Mouse (Mus musculus) liver (tissue): Measurements from ENCODE around the gene Fam169b.

Experiments used
- DNase-seq: peaks from one replicate; pipeline ENCODE4 v3.0.0-alpha.2; 2020; ENCODE audit warnings: mixed read lengths

Gene Fam169b

DNA sequence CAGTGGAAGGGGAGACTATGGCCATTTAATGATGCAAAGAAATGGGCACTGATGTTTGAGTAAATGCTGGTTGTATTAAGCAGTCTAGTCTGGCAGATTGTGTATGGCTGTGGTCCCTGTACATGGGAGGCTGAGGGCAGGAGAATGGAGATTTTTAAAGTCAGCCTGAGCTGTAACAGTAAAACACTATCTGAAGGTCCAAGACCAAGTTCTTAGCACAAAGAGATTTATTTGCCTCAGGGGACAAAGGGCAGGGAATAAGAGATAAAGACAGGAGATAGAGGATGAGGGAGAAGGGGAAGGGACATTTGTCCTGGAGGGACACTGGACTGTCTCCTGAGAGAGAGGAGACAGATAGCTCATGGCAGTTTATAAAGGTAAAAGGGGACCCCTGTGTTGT is at the start of gene Fam169b:
Gene Fam169b, plus strand, starts transcription at position 325 of the 400 bp plus-strand sequence.
- no peak for DNase-seq

DNA sequence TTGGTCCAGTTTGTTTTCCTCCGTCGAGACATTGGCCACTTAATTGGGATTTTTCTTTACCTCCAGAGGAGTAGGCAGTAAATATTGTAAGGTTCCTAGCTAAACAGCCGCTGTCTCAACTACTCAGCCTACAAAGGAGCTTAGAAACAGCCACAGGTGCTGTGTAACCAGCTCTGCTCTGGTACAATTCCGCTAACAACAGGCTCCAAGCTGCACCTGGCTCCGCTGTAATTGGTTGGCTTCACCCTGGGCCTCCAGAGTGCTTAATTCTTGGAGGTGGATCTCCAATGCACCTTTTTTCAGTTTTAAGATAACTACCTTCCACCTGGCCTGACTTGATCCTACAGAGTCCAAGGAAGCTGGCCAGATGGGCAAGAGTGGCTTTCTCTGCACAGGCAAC is 49.6 kb upstream of the Fam169b start:
- DNase-seq: no peak

DNA sequence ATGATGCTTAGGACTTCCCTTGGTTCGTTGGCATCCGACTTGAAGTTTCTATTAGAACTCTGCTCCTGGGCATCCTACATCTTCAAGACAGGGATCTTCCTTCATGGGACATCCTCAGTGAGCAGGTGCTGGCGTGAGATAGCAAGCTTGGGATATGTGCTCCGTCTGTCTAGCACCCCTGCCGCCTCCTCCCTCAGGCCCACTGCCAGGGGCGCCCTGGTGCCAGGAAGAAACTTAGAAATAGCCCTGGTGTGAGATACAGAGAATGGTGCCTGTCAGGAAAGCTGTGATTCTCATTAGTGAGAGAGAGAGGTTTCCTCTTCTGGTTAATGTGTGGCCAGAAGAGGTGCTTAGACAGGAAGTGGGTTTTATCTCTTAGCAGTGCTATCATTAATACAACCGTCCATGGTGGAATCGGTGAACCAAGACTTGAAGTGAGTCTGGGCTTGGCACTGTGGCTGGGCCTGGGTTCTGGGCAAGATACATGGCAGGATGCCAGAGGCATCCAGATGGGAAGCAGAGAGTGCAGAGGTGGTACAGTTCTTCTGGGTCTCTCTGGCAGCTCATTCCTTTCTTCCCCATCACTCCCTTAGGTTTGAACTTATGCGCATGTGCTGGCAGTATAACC is 48.1 kb upstream of the Fam169b start:
- no peak for DNase-seq

DNA sequence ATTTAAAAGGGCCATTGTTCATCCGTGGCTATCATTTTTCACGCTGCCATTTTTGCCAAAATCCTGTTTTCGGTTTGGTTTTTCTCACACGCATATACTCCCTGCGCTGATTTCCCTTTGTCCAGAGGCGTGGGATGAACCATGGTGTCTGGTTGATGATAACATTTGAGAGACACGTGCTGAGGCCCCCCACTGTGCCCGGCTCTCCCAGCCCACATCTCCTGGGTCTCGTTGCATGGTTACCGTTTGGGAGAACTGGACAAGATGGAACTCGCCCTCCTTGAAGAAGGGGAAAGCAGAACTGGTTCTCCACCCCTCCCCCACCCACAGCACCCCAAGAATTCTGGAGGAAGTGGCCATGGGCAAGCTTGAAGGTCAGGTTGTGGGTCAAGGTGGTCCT is 46.6 kb upstream of the Fam169b start:
- no peak for DNase-seq

DNA sequence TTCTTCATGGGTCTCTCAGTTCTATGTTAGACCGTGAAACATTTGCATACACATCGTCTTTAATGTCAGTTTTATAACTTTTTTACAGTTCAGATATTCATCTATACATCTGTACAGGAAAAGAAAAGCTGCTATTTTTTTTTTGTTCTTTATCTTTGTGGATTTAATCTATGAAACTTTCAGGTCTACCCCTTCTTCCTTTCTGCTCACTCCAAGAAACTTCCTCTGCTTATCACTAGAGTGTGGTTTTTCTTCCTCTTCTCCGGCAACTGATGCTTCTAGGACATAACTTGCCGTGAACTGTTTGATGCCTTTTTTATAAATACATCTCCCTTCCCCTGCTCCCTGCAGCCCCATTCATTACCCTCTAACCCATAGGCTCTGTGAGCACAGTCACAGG is 46.0 kb upstream of the Fam169b start:
- no peak for DNase-seq

DNA sequence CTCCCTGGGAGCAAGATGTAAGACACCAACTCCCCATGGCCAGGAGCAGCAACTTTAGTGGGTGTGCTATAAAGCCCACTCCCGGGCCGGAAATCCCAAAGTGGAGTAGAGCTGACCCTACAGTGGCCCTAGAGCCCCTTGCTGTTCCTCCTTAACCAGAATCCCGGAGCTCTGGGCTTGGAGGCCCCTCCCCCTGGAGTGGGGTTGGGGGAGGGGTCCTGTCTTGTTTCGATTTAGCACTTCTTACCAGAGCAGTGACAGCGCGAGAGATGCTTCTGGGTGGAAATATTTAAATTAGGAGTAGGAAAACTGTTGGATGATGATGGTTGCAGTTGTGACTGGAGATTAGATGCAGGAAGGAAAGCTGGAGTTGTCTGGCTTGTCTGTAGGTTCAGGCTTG is 45.1 kb upstream of the Fam169b start:
- no peak for DNase-seq

DNA sequence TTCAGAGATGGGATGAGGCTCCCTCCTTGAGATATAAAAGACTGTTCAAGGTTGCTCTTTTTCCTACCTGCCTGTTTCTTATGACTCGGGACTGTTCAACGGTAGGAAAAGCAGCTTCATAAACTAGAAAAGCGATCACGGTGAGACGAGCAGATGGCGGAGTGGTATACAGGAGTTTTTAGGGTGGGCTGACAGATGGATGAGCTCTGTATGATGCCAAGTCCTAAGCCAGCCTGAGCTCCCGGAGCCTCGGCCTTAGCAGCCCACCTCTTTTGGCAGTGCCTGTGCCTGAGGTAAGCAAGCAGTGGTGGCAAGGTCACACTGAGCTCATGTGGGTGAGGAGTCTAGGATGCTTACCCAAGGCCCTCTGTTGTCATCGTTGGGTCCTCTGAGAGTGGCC is 42.8 kb upstream of the Fam169b start:
- no peak for DNase-seq

DNA sequence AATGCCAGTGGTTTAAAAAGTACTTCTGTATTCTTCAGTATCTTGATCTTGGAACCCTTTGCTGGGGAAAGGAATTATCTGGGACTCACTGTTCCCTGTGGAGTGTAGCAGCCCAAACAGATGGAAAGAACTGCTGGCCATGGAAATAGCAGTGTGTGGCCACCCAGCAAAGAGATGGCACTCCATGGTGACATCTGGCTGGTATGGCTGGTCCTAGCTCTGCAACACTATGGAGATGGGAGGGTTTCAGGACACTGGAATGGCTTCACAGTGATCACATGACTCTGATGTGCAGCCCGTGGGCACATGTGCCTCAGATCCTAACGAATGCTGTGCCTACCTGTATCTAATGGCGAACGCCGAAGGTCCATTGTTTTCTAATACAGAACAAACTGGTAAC is 41.1 kb upstream of the Fam169b start:
- no peak for DNase-seq

DNA sequence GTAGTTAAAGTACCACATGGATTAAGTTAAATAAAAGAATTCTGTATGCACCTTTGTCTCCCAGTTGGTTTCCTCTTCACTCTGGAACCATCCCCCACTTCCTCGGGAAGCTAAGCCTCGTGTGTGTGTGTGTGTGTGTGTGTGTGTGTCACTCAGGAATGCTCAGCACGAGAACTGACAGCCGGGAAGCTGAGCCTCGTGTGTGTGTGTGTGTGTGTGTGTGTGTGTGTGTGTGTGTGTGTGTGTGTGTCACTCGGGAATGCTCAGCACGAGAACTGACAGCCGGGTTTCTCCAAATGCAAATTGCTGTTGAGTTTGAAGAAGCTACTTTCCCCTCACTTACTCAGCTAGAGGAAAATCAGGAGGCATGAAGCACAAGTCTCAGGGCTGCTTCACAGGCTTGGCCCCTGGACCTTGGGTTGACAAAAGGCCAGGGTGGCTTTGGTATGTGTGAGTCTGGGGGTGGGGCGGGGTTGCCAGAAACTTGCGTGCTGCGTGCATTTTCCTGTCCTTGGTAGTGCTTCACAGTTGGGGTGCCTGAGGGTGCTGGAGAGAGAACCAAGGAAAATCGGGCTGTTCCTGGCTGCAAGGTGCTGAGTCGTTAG is 39.9 kb upstream of the Fam169b start:
- DNase-seq: peak; percentile 31

DNA sequence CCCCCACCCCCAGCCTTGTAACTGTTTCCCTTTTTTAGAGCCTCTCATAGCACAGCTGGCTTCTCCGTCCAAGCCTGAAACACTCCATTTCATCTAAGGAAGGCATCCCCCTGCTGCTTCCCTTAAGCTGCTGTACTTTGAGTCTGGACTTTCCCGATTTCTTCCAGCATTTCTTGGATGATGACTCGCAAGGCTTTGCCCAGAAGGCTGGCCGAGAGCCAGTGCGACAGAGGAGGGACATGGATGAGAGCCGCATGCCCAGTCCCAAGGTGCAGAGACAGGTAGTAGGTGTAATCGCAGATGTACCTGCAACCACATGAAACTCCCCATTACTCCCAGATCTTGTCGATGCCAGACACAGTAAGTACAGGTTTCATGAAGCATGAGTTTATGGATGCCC is 36.8 kb upstream of the Fam169b start:
- DNase-seq: no peak

DNA sequence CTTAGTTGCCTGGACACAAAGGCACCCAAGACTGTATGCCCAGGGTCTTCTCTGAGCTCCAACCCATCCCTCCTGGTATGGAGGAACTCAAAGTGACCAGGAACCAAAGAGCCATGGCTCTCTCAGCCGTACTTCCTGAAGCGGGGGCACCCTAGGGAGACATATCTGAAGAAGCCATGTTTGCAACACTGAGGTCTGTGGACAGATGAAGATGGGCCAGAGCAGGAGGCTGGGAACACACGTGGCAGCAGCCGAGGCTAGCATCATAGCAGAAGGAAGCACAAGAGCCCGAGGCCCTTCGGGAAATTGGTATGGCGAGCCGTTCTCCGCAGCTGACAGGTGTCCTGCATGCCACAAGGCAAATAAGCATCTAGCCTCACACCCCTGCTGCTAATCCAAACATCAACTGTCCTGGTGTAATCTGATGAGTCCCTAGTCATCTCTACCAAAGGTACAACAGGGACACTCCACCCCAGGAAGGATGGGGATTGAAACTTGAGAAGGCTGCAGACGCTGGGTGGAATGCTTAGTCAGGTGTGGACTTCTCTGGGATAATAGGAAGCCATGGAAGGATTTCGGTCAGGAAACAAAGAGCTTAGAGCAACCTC is 34.3 kb upstream of the Fam169b start:
- DNase-seq: no peak

DNA sequence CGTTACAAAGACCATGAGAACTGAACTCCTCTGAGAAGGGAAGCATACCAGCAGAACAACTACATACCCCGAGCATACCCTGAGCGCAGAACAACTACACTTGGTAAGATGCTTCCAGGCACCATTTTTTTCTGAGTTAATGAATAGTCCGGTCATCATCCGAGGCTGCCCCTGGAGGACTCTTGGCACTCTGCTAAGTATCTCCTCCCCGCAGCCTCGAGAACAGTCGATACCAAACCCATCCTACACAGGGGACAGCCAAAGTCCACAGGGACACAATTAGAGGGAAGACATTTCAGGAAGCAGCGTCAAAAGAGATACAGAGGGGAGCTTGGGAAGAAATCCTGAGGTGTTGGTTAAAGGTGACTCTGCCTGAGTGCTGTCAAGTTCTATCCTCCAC is 32.4 kb upstream of the Fam169b start:
- no peak for DNase-seq

DNA sequence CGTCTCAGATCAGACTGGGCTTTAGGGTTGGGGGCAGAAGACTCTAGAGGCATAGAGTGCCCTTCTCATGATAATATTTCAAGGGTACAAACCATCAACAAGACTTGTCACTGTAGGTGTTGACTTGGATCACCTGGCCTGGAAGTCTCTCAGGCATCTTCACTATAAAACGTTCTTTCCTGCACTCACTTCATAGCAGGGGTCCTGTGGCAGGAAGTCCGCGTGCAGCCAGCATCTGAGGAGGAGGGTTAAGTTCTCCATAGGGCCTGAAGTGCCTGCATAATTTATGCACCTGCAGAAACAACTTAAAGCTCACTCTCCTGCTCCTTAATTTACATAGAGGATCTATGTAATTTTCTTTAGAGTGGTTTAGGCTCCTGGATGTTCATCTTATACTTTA is 28.0 kb upstream of the Fam169b start:
- DNase-seq: no peak

DNA sequence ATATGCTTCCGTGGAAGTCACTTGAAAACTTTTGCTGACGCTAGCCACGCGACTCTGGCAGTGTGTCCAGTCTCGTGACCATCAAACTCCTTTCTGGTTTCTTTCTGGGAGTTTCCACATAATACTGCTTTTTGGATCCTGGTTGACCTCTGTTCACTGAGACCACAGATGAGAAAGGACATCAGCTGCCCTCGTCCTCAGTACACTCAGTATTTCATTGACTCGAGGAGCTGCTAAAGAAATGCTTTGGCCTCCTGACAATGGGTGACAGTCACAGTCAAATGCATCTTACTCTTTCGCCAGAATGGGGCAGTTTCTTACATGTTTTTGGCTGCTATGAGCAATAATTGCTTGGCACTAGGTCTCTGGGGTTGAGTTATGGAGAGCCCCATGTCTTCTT is 27.4 kb upstream of the Fam169b start:
- DNase-seq: no peak

DNA sequence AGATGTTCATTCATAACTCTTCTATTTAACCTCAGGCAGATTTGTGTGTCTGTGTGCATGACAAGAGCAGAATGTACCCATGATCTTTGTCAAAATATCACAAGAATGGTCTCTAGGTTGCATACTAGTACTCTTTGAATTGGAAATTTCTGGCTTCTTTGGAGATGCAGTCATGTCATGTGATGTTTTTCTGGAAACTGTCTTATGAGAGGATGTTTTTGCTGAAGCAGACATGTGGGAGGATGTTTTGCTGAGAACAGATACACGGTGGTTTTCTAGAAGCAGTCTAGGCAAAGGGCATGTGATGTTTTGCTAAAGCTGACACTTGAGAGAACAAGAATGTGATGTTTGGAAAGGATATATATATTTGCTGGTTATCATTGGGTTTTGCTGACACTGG is 23.2 kb upstream of the Fam169b start:
- no peak for DNase-seq

DNA sequence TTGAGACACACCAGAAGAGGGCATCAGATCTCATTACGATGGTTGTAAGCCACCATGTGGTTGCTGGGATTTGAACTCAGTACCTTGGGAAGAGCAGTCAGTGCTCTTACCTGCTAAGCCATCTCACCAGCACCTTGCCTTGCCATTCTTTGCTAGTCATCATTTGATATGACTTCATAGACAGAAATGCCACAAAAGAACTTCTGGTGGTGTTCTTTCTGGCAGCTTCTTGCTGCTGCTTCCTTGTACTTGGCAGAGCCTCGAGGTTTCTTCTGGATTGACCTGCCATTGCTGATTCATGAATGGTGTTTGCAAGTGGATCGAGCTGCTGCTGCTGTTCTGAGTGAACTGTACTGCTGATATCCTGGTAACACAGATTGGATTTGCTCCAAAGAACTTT is 22.7 kb upstream of the Fam169b start:
- no peak for DNase-seq

DNA sequence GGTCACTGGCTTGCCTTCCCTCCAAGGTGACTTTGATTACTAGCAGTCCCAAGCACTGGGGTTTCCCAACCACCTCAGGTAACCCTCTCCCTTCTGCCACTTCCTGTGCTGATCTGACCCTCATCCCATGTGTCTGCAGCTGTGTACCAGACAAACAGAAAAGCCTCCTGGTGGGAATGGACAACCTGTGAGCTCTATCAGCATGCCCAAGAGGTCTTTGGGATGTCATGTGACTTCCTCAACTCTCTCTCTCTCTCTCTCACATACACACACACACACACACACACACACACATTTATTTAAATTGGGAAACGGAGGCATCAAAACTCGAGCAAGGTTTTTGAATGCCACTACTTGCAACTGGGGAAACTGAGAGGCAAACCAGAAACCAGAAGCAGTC is 15.9 kb upstream of the Fam169b start:
- no peak for DNase-seq

DNA sequence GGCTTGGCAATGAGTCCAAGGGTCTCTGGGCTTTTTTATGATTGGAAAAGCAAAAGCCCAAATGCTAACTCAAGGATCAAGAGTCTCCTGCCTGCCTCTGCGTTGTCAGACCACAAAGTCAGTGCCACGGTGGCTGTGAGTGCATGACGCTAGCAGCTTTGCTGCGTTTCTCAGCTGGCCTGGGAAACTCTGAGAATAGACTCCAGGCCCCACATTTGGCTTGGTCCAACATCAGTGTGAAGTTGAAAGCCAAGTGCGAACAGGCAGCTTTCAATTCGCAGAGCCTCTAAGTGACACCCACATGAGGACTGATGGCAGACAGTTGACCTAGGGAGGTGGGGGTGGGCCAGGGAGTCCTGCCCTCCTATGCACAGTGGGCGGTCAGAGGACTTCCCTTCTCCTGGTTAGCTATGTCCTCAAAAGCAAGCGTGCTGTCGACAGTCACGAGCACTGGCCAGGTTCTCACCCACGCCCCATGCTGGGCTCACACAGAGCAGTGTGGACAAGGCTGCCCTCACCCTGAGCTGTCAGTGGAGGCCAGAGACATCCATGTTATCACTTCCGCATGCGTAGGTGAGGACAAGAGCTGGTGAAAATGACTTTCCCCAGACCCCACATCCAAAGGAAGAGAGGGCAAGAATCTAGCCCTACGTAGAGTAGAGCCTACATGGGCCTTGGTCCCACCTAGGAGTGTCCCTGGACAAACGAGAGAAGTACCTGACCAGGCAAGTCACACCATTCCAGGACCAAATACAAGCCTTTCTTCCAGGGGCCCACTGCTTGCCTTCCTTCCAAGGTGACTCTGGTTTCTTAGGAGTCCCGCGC is 15.1 kb upstream of the Fam169b start:
- no peak for DNase-seq

DNA sequence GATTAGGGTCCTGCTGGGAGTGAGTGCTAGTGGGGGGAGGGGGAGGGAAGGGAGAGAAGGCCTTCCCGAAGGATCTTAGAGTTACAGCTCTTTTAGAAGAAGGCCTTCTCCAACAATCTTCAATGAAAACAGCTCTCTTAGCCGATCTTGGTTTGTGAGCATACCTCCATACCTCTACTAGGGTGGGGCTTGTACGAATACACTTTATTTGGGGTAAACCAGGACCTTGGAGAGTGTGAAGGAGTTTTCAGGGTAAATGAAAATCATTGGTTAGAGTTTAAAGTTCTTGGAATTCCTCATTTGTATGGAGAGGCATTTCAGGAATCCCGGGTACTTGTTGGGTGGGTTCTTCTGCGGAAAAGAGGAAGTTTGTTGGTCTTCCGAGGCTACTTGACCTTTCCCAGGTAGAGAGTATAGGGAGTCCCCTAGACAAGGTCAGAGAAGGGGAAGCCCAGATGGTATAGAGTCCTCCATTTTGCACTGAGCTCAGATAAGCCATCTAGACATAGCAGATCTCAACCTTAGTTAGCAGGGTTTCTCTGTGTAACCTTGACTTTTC is 14.0 kb upstream of the Fam169b start:
- DNase-seq: no peak

DNA sequence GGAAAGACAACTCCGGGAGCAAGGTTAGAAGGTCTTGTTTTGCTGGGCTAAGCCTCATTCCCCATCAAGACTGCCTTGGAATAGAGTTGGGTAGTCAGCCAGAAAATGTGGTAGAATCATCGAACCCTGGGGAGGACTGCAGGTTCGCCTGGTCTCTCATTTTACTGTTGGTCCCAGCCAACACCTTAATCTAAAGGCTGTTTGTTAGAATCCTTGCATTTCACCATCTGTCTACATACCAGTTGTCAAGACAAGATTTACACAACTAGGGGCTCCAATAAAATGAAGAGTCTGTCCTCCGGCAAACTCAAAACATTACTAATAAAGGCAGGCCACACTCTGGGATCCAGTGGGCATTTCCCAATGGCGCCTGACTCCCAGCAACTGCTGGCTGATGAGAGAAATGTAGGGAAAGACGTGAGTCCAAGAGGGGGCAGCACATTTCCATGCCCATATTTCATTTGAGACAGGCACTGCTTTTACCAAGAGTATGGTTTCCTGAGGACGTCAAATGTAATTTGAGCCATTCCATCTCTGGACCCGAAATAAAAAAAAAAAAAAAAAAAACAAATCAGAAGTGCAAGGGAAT is 10.9 kb upstream of the Fam169b start:
- DNase-seq: no peak

DNA sequence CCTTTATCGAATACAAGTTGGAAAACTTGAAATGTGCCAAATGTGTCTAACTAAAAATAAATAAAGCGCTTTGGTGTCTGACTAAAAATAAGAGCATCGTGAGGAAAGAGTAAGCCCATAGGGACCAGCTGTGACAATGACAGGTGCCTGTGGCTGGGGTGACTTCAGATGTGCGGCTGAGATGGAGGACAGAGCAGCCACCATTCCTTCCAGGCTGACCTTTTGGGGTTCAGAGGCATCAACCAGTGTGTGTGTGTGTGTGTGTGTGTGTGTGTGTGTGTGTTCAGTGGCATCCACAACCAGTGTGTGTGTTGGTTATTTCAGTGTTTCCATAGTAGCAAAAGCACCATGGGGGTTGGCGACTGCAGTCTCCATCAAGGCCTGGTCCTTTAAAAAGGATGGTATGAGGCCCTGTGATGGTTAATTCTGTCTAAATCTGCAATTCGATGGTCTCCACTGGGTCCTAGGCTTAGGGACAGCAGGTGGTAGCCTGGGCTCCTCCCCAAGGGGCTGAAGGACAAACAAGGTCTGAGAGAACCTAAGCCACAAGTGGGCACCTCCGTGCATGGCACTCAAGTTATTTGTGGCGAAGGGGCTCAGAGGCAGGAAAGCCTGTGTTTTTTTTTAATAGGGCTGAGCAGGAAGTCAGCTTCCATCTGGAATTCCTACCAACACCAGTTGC is 10.2 kb upstream of the Fam169b start:
- DNase-seq: no peak

DNA sequence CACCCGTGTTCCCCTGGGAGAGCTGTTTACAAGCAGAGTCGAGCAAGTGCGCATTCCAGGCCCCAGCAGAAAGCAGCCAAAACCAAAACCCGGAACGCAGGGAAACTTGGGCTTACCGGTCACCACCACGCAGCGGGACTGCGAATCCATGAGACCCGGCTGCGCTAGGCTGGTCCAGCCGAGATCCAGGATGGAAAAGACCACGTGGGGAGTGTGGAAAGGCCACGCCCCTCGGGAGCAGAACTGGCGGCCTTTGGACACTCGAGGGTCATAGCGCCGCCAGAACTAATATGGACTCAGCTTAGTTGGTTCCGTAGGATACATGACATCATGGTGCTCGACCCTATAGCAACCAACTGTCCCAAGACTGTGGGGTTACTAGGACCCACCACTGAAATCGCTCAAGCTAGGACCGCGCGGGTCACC is 9.6 kb upstream of the Fam169b start, which contains the start of gene Pgpep1l:
Gene Pgpep1l, minus strand, starts transcription at position 206 of the 426 bp plus-strand sequence.
- peak; percentile 17 for DNase-seq
